Mouse (Mus musculus) heart, postnatal 25 days (tissue): ENCODE results near the gene Etv6. TPM values are rescaled to one million over a fixed set of nuclear protein-coding genes. Genes with fewer than 3 reads are reported as not detected.
A peak's percentile ranks its signal among the peaks of the same experiment; 100 is the strongest.

Source experiments
- DNase-seq: peaks from one replicate; pipeline ENCODE4 v3.0.0; 2022; ENCODE audit warnings: low spot score
- intact Hi-C: fragments of 180-260 bp; cut with DNase I; formaldehyde crosslinking; loops from one replicate; pipeline ENCODE4 v1.15.1; 2025
- total RNA-seq, 2 experiments: library from RNA; stranded (reverse); gene quantifications; 2 replicates each; pipeline ENCODE4 v1.2.3; 2021

Etv6 gene
- total RNA-seq, 2 experiments from 2014 or later: 11.4 to 13.0 TPM

DNA sequence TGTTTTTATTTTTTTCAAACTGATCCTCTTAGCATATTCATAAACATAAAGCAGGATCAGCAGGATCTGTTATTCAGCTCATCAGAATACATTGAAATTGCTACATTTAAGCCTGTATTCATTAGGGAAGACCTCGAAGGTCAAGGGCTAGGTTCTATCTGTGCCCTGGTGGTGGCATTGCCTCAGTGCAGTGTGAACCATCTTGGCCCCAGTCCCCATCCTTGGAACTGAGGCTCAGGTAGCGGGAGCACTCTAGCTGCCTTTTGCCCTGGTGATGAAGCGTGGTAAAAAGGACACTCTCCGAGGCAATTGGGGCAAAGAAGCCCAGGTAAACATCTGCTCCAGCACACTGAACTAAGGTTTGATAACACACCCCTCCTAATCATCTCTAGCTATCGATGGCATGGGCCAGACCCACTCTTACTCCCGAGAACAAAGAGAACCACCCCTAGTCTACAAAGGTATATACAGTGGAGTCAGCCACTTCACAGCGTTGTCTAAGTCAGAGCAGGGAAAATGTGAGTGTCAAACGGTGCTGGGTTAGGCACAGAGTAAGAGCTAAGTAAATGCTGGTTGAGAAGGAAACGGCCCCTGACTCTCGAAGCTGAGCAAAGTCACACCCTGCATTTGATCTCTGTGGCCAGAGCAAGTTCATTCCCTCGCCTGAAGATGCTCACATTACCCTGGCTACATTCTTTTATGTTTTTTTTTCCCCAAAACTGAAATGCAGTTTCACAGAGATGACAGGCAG, 148.3 kb downstream of the Etv6 start:
- no peak for DNase-seq
- intact Hi-C loops: no loop called here

DNA sequence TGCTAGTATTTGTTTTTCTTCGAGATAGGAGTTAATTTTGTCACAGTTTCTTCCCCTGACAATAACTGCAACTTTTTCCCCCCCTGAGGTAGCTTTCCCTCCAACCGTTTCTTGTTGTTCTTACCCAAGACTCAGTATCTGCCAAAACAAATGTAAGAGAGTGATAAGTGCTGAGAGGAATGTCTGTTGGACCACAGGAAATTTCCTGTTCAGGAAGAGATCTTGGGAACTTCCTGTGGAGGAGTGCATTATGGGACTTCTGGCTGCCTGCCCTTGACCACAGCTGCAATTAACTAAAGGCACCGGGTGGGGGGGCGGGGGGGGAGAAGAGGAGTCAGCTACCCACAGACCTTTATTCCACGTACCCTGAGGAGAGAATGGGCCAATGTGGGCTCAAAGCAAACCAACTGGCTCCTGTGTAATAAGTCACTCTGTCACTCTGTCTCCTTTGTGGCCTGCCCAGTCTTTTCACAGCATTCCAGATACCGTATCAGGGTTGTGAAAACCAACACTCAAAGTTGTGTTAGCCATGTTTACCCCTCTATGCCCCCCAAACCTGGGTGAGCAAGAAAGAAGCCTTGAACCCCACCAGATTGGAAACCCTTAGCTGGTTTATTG, 150.9 kb downstream of the Etv6 start:
- peak; percentile 49 for DNase-seq
- intact Hi-C loops: loop anchor here (5.0 kb wide), 2 partner anchors 34 to 149 kb away; partner anchors contain the start of gene Etv6

DNA sequence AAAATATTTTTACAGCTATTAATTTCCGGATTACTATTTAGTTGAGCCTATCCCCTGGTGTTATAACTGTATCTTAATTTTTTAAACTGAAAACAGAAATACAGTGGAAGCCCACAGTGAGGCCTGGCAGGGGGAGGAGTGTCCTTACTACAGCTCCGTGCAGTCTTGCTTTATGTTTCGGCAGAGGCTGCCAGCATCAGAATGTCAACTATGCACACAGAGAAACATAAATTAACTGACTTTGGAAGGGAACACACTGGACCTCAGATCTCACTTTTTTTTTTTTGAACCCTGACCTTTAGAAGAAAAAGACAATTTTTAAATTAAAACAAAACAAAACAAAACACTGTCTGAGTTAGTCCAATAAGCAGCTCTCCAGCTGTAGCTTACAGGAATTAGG, 153.2 kb downstream of the Etv6 start:
- DNase-seq: no peak
- intact Hi-C loops: loop anchor here (5.0 kb wide), 2 partner anchors 36 to 151 kb away; partner anchors contain the start of gene Etv6

DNA sequence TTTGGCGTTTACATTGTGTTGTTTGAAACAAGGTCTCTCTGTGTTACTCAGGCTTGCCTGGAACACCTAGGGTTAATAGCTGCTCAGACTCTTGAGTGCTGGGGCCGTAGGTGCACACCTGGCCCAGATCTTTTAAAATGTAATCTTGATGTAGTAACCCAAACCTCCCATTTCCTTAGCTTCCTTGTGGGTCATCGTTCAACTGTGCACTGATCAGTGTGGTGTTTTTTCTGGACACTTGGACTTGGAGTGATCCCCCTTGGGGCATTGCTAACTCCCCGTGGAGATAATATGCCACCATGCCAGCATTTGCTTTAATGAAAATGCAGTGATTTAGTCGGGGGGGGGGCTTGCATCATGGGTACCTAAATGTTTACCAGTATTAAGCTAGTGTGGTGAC, 153.7 kb downstream of the Etv6 start:
- intact Hi-C loops: loop anchor here (5.0 kb wide), 2 partner anchors 37 to 152 kb away; partner anchors contain the start of gene Etv6

DNA sequence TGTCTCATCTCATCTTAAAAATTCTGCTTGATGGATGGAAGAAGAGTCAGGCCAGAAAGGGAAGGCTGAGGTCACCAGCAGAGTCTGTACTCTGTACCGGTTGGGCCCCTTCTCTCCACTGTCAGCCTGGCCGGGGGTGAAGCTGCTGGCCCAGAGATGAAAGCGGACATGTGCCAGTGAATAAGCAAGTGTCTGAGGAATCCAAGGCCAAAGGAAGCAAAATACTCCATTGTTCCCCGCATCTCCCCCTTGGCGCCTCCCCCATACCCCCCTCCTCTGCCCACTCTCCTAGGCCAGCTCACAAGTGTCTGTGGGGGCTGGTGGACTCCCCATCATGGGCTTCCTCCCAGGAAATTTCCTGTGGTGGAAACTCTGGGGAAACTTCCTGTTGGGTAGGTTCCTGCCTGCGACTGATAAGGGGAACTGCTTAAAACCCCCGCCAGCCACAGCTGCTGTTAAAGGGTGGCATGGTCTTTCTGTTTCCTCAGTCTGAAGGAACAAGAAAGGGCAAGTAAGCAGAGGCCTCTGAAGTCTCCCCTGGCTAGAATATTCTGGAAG, 154.2 kb downstream of the Etv6 start:
- intact Hi-C loops: loop anchor here (5.0 kb wide), 2 partner anchors 37 to 152 kb away; partner anchors contain the start of gene Etv6
- peak; percentile 52 for DNase-seq

More for the DNA sequence above, 153.7 kb downstream of the Etv6 start:
- DNase-seq: no peak

DNA sequence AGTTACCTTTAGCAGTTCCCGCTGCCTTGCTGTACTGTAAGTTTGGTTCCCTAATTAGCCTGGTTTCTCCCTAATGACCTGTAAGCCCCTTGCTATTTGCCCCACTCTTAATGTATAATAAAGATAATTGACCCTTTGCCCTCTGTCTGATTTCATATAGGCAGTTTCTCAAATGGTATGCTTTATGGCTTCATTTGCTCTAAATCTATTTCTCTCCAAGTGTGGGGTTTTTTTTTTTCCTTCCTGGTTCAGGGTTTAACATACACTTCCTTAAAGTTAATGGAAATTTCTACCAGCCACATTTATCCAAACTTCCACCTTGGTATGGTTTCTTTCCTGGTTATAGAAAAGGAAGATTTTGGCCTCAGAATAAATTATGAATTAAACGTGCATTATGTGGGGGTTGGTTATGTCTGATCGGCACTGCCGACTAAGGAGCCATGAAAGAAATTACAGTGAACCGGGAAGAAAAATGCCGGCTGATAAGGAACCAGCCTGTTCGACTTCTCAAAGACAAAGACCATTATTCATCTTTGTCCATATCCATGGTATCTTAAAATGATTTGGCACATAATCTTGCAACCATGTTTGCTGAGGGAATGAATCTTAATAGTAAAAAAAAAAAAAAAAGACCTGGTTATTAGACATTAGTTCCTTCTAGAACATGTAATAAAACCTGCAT, 155.2 kb downstream of the Etv6 start:
- intact Hi-C loops: no loop called here

DNA sequence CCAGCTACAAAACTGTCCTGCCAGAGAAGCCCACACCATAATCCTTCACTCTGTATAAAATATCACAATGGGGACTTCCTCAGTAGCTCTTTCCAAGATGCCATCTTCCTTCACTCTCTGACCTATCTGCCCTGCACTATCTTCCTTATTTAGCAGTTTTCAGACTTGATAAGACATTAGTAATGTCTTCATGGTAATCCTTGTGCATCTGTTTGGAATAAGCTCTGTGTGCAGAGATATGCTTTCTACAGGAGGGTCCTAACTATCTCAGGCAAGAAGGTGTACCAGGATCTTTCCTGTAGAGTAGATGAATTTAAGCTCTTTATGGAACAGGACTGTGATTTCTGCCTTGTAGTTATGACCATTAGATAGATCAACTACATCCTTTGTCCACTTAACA, 157.2 kb downstream of the Etv6 start:
- intact Hi-C loops: no loop called here
- no peak for DNase-seq

More for the DNA sequence above, 155.2 kb downstream of the Etv6 start:
- no peak for DNase-seq

DNA sequence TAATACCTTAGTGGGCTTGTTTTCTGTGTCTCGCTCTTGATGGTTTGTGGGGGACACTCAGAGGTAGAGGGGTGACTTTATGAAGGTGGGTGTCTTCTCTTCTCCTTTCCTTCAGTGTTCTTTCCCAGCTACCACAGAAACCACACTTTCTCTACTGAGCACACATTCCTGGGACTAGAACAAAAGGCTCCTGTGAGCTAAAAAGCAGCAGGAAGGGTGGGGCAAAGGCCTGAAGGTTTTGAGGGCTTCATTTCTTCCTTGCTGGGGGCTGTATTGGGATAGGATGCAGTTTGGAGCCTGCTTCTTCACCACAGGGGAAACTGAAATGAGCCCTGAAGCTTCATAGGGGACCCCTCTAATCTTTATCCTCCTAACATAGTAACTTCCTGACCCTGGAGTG, 164.4 kb downstream of the Etv6 start:
- intact Hi-C loops: no loop called here
- DNase-seq: no peak

DNA sequence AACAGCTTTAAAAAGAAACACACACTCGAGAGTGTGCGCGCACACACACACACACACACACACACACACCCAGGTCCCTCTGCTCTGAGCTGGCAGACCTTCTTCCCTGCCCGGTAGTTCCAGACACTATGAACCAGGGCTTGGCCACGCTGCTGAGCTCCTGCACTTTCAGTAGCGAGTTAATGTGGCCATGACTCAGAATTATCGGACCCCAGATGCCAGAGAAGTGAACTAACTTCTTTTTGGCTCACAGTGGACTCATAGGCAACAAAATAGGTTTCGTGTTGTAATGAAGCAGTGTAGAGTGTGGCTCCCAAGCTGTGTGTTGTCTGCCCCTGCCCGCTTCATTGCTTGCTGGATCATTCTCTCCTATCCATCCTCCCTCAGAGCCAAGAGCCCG, 165.1 kb downstream of the Etv6 start:
- intact Hi-C loops: no loop called here
- DNase-seq: no peak

DNA sequence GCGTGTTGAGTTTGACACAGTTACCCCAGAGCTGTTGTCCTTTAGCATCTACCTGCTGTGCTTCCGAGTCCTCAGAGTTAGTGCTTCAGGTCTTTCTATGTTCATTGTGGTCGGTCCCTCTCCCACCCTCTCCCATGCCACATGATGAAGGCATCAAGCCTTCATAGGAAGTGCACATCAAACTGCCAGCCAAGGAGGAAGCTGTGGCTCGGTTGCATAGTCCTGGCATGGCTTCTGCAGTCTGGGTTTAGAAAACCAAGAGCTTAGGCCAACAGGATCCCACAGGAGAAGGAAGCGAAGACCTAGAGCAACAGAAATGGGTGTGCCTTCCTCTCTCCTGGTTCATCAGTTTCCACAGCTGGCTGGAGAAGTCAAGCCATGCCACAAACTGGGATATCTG, 166.7 kb downstream of the Etv6 start:
- DNase-seq: no peak

DNA sequence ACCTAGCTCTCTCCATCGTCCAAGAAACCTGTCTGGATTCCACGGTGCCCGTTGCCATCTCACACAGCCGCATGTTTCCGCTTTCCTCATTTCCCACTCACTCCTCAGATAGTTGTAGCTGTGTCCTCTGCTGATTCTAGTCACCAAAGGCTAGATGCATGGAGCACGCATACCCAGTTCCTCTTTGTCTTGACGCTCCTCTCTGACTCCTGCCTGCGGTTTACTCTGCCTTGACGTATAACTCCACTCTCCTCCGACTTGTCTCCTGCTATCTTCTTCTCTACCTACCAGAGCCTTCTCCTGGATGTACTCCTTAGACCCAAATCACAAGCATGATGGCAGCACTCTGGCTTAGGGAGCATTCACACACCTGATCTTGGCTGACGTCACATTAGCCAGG, 169.7 kb downstream of the Etv6 start:
- DNase-seq: no peak
- intact Hi-C loops: loop anchor here (5.0 kb wide), 1 partner anchor 168 kb away; the partner anchor contains the start of gene Etv6

More for the DNA sequence above, 166.7 kb downstream of the Etv6 start:
- intact Hi-C loops: no loop called here

DNA sequence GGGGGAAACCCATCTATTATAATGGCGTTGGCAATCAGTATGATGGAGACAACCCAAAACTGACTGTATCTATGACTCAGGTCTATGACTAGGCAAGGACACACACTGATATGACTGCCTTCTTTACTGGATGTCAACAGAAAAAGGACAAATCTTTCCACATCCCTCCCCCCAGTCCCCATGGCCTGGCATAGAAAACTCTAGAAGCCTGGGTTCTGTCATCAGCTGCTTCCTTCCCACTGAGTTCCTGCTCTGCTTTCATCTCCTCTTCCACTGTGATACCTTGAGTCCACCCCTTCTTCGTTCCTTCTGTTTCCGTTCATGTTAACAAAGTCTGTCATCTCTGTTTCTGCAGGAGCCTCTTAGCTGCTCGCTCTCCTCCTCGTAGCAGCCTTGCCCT, 170.2 kb downstream of the Etv6 start:
- intact Hi-C loops: loop anchor here (5.0 kb wide), 1 partner anchor 168 kb away; the partner anchor contains the start of gene Etv6
- no peak for DNase-seq

DNA sequence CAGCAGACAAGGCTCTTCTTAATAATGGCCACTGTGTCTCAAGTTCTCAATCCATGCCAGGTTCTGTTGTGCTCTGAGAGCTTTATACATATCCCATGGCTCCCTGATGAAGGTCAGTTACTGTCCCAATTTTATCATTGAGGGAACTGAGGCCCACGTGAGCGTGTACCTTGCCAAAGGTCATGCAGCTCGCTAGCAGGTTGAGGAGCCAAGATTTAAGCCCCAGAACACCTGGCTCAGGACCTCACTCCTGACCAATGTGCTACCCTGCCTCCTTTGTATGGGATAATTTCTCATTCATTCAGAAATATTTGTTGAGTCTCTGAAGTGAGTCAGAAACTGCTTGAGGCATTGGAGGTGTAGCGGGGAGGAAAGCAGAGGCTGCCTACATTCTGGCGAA, 170.8 kb downstream of the Etv6 start:
- no peak for DNase-seq
- intact Hi-C loops: loop anchor here (5.0 kb wide), 1 partner anchor 169 kb away; the partner anchor contains the start of gene Etv6

DNA sequence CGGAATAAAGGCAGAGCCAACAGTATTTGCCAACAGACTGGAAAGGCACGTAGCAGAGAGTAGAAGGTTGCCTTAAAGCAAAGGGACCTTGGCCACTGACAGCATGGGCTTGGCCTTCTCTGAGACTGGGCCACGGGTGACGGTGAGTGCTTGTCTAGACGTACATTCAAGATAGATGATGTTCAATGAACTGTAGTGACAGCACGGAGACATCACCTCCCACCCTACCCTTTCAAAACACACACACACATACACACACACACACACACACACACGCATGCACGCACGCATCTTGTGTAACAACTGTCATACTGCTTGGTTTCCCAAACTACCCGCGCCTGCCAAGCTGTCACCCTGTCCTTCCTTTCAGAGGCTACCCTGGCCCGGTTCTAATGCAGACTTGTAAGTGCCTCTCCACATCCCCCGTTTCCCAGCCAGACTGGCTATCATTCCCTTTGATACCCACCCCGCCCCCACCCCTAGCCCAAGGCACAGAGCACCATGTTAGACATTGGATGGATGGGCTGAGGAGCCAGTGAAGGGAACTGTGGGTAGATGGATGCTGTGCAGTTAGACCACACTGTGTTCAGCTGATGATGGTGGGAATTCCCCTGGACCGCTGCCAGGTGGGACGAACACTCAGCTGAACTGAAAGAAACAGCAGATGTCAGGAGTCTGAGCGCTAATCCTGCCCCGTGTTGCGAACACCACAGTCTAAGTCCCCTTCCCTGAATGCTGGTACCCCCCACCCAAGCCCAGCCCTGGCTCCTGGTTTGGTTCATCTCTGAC, 172.1 kb downstream of the Etv6 start:
- DNase-seq: no peak
- intact Hi-C loops: loop anchor here (5.0 kb wide), 1 partner anchor 170 kb away; the partner anchor contains the start of gene Etv6

DNA sequence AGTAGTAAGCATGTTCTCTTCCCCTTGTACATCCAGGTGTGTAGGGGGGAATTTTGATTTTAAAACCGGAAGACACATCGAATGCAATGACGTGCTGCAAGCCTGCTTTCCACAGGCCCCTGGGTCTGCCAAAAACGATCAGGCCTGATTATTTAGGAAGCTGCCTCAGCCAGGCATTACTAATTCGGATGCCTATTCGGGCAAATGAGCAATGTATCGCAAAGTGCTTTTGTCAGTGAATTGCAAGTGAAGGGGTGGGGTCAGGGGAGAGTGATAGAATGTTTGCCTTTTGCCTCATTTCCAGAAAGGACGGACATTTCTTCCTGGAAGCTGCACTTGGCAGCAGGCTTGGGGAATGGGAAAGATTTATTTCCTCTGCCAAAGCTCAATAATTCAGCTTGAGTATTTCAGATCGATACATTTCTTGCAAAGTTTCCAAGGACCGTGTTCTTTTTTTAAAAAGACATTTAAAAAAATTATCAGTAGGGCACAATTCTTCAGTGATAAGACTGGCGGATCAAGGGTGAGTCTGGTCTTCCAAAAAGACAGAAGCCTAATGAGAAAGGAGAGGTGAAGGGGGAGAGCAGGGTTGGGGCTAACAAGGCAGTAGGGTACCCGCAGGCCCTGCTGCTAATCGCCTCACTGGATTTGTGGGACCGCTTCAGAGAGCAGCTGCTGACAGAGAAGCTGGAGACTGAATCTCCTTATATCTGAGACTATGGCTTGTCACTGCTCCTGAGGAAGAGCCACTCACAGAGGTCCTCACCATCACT, 172.9 kb downstream of the Etv6 start:
- intact Hi-C loops: loop anchor here (5.0 kb wide), 1 partner anchor 171 kb away; the partner anchor contains the start of gene Etv6

DNA sequence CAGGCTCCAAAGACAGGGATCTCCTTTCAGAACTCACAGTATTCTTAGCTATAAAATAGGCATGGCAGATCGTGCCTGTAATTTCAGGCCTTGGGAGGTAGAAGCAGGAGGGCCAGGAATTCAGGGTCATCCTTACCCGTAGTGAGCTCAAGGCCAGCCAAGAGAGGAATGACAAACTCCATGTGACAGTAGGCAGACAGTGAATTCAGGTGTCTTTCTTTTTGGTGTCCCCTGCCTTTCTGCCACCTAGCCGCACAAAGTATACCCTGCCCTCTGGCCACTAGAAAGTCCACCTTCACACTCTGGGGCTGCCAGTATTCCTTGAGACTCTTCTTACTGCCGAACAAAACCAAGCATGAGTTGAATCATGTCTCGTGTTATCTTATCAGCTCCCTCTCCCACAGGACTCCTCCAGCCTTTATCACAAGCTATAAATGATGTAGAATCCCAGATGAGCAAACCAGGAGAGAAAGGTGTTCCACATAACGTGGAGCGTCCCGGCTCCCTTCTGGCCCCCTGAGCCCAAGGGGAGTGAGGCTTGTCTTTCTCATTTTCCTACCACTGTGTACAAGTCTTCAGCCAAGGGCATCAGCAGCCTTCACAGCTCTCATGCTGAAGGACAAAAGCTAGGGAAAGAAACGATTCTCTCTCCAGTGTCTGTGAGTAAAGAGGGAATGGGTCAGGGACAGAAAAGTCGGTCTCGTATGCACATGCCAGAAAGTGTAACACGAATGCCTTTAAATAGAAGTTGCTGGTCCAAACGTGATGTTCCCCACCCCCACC, 175.4 kb downstream of the Etv6 start:
- DNase-seq: no peak

More for the DNA sequence above, 172.9 kb downstream of the Etv6 start:
- no peak for DNase-seq

DNA sequence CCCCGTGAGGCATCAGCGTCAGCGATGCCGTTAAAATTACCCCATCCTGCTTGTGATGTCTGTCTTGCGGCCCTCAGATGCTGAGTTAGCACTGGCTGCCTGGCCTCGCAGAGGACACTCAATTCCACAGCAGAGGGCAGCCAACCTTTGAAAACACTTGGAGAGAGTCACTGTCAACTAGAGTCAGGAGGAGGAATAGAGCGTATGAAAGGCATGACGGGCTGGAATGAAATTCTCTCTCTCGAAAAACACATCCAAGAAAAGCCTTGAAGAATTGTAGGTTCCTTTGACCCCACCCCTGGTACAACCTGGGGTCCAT, 175.9 kb downstream of the Etv6 start:
- intact Hi-C loops: no loop called here
- no peak for DNase-seq

More for the DNA sequence above, 175.4 kb downstream of the Etv6 start:
- intact Hi-C loops: no loop called here

DNA sequence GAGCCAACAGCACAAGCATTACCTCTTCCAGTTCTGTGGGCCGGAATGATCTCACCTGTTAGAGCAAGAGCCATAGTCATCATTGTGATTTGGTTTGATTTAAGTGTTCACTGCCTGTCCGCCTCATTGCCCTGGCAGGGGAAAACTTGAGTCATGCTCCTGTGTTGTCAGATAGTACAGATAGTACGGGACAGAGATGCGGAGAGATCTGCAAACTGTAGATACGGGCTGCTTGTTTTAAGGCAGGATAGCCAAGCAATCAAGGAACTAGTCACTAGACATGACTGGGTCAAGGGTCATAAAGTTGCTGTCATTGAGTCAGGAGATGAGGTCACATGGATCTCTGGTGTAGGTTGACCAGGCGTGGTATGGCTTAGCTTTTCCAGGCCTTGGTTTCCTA, 182.2 kb downstream of the Etv6 start:
- DNase-seq: no peak
- intact Hi-C loops: no loop called here
